Mouse (Mus musculus) B cell, adult (primary cell): ENCODE results near the gene Ctu2. TPM values are rescaled to one million over a fixed set of nuclear protein-coding genes. Genes with fewer than 3 reads are reported as not detected.

ENCODE experiments used
- total RNA-seq: library from RNA; stranded (reverse); gene quantifications from 4 replicates; pipeline ENCODE4 v1.2.4, GENCODE M21; 2023; ENCODE audit not compliant: inconsistent age

The Ctu2 gene
- 57.5 to 66.9 TPM (median 58.8 TPM) in 4 replicates for total RNA-seq

DNA sequence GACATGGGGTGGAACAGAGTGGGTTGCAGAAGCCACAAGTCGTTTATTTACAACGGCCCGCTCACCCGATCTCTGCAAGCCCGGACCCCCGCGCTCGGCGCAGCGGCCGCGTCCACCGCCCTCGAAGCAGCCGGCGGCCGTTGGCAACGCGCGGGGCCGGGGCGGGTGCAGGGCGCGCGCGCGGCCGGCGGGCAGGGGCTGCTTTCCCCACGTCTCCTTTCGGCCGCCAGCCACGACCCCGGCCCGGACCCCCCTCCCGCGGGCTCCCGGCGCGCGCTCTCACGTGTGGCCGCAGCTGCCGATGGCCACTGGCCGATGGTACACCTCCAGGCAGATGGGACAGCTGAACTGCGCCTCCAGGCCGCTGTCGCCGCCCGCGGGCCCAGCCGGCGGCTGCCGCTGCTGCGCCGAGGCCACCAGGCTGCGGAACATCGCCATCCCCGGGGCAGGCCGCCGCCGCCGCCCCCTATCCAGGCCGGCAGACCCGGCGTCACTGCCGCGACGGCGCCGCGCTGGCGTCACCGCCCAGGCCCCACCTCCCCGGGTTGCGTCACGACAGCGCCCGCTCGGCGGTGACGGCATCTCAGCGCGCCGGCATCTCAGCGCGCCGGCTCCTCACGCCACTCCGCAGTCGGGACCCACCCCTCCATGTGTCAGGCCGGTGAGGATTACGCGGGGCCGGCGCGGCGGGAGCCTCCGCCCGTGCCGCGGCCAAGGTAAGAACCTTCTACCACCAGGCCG, at the start of gene Ctu2, which contains the start of gene Rnf166:
Ctu2 (plus strand) TSS at position 564 of the 741 bp plus-strand sequence.
Rnf166 (minus strand) TSS at position 485 of the 741 bp plus-strand sequence.

DNA sequence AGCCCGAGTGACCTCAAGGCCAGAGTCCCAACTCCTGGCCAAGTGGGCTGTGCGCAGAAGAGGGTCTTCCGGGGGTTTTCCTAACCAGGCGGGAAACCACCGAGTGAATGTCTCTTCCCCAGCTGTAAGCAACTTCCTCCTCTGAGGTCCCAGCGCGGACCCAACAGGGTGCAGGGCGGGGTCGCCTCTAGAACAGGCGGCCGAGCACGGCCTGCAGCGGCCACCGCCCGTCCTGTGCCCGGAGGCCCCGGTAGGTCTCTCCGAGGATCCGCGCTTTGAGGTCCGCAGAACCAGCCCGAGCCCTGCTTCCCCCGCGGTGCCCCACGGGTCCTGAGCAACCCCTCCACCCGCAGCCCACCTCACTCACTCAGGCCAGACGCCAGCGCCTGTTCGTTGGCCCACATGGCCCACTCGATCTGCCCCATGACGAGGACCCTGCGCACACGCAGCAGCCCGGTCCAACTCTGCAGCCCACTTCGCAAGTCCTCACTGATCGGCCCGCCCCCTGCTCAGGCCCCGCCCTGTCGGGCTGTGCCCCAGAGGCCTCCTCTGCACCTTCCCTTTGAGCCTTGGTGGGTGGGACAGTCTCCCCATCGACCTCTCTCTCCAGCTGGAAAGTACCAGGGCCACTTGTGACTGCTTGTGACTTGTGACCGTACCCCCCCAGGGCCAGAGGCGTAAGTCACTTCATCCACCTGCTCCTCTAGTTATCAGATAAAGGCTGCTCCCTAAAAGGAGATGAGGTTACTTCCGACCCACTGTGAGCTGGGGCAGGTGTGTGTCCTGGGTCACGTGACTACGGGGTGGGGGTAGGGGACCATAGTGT, 43.3 kb upstream of the Ctu2 start, which contains the start of gene Cyba:
Cyba (minus strand) TSS at position 488 of the 826 bp plus-strand sequence.

DNA sequence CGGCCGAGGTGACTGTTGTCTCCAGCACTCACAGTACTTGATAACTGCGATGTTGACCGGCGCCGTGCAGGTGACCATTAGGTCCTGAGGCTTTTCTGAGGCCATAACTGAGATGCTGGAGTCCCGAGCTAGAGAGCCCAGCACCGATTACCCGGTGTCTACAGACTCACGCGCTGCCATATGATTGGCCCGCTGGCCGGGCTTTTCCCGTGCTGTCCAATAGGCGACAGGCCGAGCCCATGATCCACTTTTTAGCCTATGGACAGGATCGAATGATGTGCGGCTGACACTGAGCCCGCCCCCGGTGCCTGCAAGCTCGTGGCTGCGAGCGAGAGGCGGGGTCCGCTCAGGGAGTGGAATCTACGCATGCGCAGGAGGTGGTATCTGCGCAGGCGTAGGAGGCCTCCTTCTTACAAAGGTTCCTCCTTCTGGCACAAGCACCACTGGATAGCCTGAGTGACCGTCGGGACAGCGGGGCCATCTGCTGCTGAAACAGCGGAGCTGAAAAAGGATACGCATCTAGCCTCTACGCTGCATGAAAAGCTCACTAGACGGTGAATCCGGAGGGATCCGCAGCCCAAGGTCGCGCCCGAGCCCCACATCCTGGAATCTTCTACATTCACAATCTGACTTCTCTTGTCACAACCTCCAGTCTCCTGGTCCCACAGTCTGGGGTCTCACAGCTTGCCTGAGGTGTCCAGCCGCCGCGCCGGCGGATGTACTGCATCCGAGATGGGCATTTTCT, 32.5 kb upstream of the Ctu2 start, which contains the start of gene Mvd:
Mvd (minus strand) TSS at position 161 of the 745 bp plus-strand sequence.

DNA sequence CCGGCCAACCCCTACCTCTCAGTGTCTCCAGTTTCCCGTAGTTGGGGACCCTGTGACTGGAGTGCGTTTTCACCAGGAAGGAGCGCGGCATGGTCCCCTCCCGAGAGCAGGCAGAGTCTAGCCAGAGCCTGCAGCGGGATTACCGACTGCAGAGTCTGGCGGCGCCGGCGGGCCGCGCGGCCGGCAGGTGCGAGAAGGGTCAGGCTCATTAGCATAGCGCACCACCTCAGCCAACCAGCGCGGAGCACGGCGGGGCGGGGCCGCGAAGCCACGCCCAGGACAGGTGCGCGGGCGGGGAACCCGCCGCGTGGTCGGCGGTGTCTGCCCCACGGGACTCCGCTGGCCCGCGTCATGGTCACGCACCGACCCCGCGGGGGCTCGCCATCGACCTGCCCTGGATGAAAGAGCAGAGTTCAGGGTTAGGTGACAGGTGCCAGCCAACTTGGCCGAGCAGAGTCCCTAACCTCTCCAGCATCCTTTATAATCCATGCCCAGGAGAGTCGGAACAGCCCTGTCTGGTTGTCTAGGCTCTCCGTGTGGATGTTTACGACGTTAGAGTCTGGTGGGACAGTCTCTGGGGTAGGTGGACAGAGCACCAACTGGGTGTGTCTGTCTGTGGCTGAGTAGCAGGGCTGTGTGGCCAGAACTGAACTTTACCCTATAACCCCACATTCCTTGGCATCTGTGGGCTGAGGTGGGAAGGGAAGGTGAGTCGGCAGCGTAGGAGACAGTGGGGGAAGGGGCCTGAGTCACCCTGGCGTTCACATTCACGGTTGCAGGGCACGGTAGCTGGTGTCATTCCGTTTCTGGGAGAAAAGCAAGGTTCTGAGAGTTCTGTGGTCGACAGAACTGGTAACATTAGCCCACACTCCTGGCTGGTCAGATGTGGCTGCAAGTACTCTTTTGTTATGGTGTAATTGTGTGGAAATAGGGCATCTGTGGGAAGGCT, 15.1 kb upstream of the Ctu2 start, which contains the start of gene Snai3:
Snai3 (minus strand) TSS at position 210 of the 949 bp plus-strand sequence.

Other genes starting within 250 kb of the Ctu2 start
- 22.1 to 29.0 TPM (median 22.8 TPM) in 4 replicates for gene Zfpm1, start 194.0 kb upstream of the Ctu2 start, total RNA-seq
- 0.51 TPM in 1 of 4 replicates, not detected in the others for gene Trhr2, start 115.4 kb upstream of the Ctu2 start, total RNA-seq
- 97.1 to 111 TPM (median 102 TPM) in 4 replicates for gene Zc3h18, start 99.5 kb upstream of the Ctu2 start, total RNA-seq
- gene Il17c, start 54.1 kb upstream of the Ctu2 start, total RNA-seq, result 0.83 to 2.5 TPM (median 1.8 TPM) in 3 of 4 replicates, not detected in the other
- 306 to 340 TPM (median 317 TPM) in 4 replicates for gene Cyba, start 43.2 kb upstream of the Ctu2 start, total RNA-seq
- gene Mvd, start 32.7 kb upstream of the Ctu2 start, total RNA-seq, result 4.8 to 6.9 TPM (median 6.2 TPM) in 4 replicates
- gene Snai3, start 15.4 kb upstream of the Ctu2 start, total RNA-seq, result 3.1 to 4.4 TPM (median 3.9 TPM) in 4 replicates
- 38.7 to 43.7 TPM (median 41.0 TPM) in 4 replicates for gene Rnf166, start 79 bp upstream of the Ctu2 start, total RNA-seq
- 50.5 to 55.1 TPM (median 53.3 TPM) in 4 replicates for gene Piezo1, start 75.2 kb downstream of the Ctu2 start, total RNA-seq
- 154 to 175 TPM (median 169 TPM) in 4 replicates for gene Cdt1, start 91.9 kb downstream of the Ctu2 start, total RNA-seq
- 78.0 to 94.8 TPM (median 88.3 TPM) in 4 replicates for gene Aprt, start 100.8 kb downstream of the Ctu2 start, total RNA-seq
- gene Galns, start 135.3 kb downstream of the Ctu2 start, total RNA-seq, result 26.1 to 34.6 TPM (median 27.1 TPM) in 4 replicates
- 44.4 to 55.6 TPM (median 52.9 TPM) in 4 replicates for gene Trappc2l, start 135.5 kb downstream of the Ctu2 start, total RNA-seq
- gene Pabpn1l, start 146.6 kb downstream of the Ctu2 start, total RNA-seq, result 0.48 TPM in 1 of 4 replicates, not detected in the others
- gene Cbfa2t3, start 223.0 kb downstream of the Ctu2 start, total RNA-seq, result 58.9 to 63.9 TPM (median 60.8 TPM) in 4 replicates